In the genomic region with DNA sequence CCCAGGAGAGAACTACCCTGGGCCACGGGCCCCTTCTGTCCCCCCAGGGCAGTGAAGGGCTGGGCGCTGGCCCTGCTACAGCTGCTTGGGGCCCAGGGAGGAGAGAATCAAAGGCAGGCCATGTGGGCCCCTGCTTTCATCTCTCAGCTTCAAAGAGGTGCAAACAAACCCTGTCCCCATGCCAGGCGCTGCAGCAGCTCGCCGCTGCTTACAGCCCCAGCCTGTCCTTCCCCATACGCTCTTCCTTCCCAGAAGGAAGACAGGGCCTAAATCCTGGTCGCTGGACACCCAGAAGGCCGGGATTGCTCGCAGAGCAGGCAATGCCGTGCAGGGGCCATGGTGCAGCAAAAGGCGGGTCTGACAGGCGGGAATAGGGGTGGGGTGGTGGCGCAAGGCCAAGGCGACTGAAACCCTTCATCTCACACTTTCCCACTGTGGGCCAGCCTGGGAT, we compare ENCODE assay signal across 13 mouse cellular contexts. TPM values are rescaled to one million over a fixed set of nuclear protein-coding genes. Genes with fewer than 3 reads are reported as not detected.
DNase-seq lines count a peak whose midpoint lies in the region; ATAC-seq and TF ChIP-seq lines count a peak whose summit lies in the region.
"Had no signal": no experiment of that assay in that cellular context is flagged by ENCODE, and none has a peak within 500 bp of the region (broad histone marks: within the 10 kb centered on the region; RNA-seq: fewer than 3 reads in every experiment).

No protein-coding gene starts in this region.

- intact Hi-C loops in left cerebral cortex, postnatal 25 days (cut with DNase I) = no loop called here

- 11% methylated on average over 14 of the region's 14 CpGs for WGBS in lung, embryonic 14.5 days
- 32% methylated on average over 14 of the region's 14 CpGs for WGBS in embryonic facial prominence, embryonic 12.5 days
- WGBS in limb, embryonic 11.5 days = 12% methylated on average over 14 of the region's 14 CpGs

- H3K36me3 ChIP-seq in lung, embryonic 14.5 days (ENCODE audit: insufficient read depth) = no peaks in the 10 kb centered on the region
- no peaks in the 10 kb centered on the region for H3K36me3 ChIP-seq in embryonic facial prominence, embryonic 12.5 days
- H3K36me3 ChIP-seq in limb, embryonic 11.5 days (ENCODE audit: control insufficient read depth, insufficient read depth, low read length) = no peaks in the 10 kb centered on the region
- H3K36me3 ChIP-seq: liver, embryonic 13.5 days had no signal

- TF ChIP-seq CTCF in lung, embryonic 14.5 days (IDR thresholded peaks at IDR 0.05; ENCODE audit: low read depth) = no peak

- H3K4me2 ChIP-seq in lung, embryonic 14.5 days = peak overlapping the region; percentile 33
- H3K4me2 ChIP-seq in embryonic facial prominence, embryonic 12.5 days (replicated peaks) = no peak overlapping the region
- H3K4me2 ChIP-seq in limb, embryonic 11.5 days (ENCODE audit: low read depth, severe bottlenecking) = no peak overlapping the region
- H3K4me2 ChIP-seq: liver, embryonic 13.5 days had no signal

- H3K9me3 ChIP-seq in lung, embryonic 14.5 days (ENCODE audit: low read depth, low read length) = no peaks in the 10 kb centered on the region
- no peaks in the 10 kb centered on the region for H3K9me3 ChIP-seq in embryonic facial prominence, embryonic 12.5 days
- H3K9me3 ChIP-seq in limb, embryonic 11.5 days (ENCODE audit: control insufficient read depth, low read length) = no peaks in the 10 kb centered on the region; the same call in 1 of the 2 replicates
- H3K9me3 ChIP-seq: liver, embryonic 13.5 days had no signal

- H3K4me3 ChIP-seq in lung, embryonic 14.5 days (ENCODE audit: low read depth, low read length) = no peak overlapping the region
- H3K4me3 ChIP-seq in embryonic facial prominence, embryonic 12.5 days = no peak overlapping the region
- H3K4me3 ChIP-seq in limb, embryonic 11.5 days (ENCODE audit: low read depth, low read length) = no peak overlapping the region
- H3K4me3 ChIP-seq: erythroblast, embryonic 14.5 days; liver, embryonic 13.5 days had no signal

- H3K4me1 ChIP-seq in lung, embryonic 14.5 days (ENCODE audit: insufficient read depth) = peaks cover 15% of the 10 kb centered on the region
- H3K4me1 ChIP-seq in embryonic facial prominence, embryonic 12.5 days = peaks cover 44% of the 10 kb centered on the region
- peaks cover 38% of the 10 kb centered on the region for H3K4me1 ChIP-seq in limb, embryonic 11.5 days (ENCODE audit: control insufficient read depth, insufficient read depth, low read length)

- no peaks in the 10 kb centered on the region for H3K27me3 ChIP-seq in lung, embryonic 14.5 days (ENCODE audit: insufficient read depth, low read length)
- 0 out of 2 replicates have a peak, but pooled peaks cover 17% of the 10 kb centered on the region for H3K27me3 ChIP-seq in embryonic facial prominence, embryonic 12.5 days
- peaks cover 2% of the 10 kb centered on the region; the same call in 1 of the 2 replicates for H3K27me3 ChIP-seq in limb, embryonic 11.5 days (ENCODE audit: control insufficient read depth, insufficient read depth, low read length)

- DNase-seq in embryo, embryonic 10 days (ENCODE audit: low spot score) = peak; percentile 24
- DNase-seq in embryo, embryonic 10.5 days (ENCODE audit: low spot score) = no peak
- peak; percentile 76 for DNase-seq in lung, embryonic 14.5 days
- DNase-seq in lung, postnatal 25 days (ENCODE audit: low spot score) = no peak
- DNase-seq in limb, embryonic 11.5 days (ENCODE audit: low spot score) = peak; percentile 47
- no peak for DNase-seq in cerebellum, adult 18-20 months
- no peak for DNase-seq in left cerebral cortex, postnatal 25 days (ENCODE audit: low spot score in 2 of 2)
- DNase-seq: B cell, adult 2 months; heart, postnatal 36 days; liver, embryonic 13.5 days had no signal

- H3K27ac ChIP-seq in lung, embryonic 14.5 days (ENCODE audit: low read depth) = peak overlapping the region; percentile 77
- 0 out of 2 replicates have a peak overlapping the region, but pooled peaks have one; percentile 1 for H3K27ac ChIP-seq in embryonic facial prominence, embryonic 12.5 days
- H3K27ac ChIP-seq in limb, embryonic 11.5 days (replicated peaks; ENCODE audit: low read depth, low read length) = no peak overlapping the region; the same call in 1 of the 2 replicates
- H3K27ac ChIP-seq: liver, embryonic 13.5 days had no signal

- H3K9ac ChIP-seq in lung, embryonic 14.5 days = peak overlapping the region; percentile 11; the same call in 1 of the 2 replicates
- no peak overlapping the region for H3K9ac ChIP-seq in embryonic facial prominence, embryonic 12.5 days
- peak overlapping the region; percentile 43; the same call in 1 of the 2 replicates for H3K9ac ChIP-seq in limb, embryonic 11.5 days (ENCODE audit: low read length)
- H3K9ac ChIP-seq: liver, embryonic 13.5 days had no signal

- ATAC-seq in lung, embryonic 14.5 days (ENCODE audit: insufficient read depth) = peak; percentile 84
- ATAC-seq in embryonic facial prominence, embryonic 12.5 days (ENCODE audit: insufficient number of reproducible peaks, insufficient read depth, low FRiP score, low TSS enrichment) = no peak
- ATAC-seq in limb, embryonic 11.5 days (ENCODE audit: insufficient number of reproducible peaks, low FRiP score, low TSS enrichment, low read depth) = no peak

RNA-seq across cellular contexts. Expression of a gene that starts 43.4 kb away (rescaled TPM):
- not detected in 2 replicates for polyA plus RNA-seq in lung, embryonic 14.5 days (2014; fragmentation: Nextera tagmentation; extraction: Ambion mirVana)
- polyA plus RNA-seq in embryonic facial prominence, embryonic 12.5 days (2016; fragmentation: Nextera tagmentation; extraction: Ambion mirVana) = not detected in 2 replicates
- polyA plus RNA-seq in limb, embryonic 11.5 days (2014; fragmentation: Nextera tagmentation; extraction: Ambion mirVana) = not detected in 2 replicates
- not detected for total RNA-seq in left cerebral cortex, postnatal 25 days (2021)
- total RNA-seq: layer of hippocampus, adult 18-20 months had no signal
- polyA plus RNA-seq: erythroblast, embryonic 14.5 days; liver, embryonic 13.5 days had no signal

RNA-seq across cellular contexts. Expression of a gene that starts 59.7 kb away (rescaled TPM):
- 172 and 186 TPM in 2 replicates for polyA plus RNA-seq in lung, embryonic 14.5 days (2014; fragmentation: Nextera tagmentation; extraction: Ambion mirVana)
- polyA plus RNA-seq in embryonic facial prominence, embryonic 12.5 days (2016; fragmentation: Nextera tagmentation; extraction: Ambion mirVana) = 362 and 375 TPM in 2 replicates
- 198 and 237 TPM in 2 replicates for polyA plus RNA-seq in limb, embryonic 11.5 days (2014; fragmentation: Nextera tagmentation; extraction: Ambion mirVana)
- 100 to 1,000 TPM; 187 to 201 TPM for total RNA-seq in left cerebral cortex, postnatal 25 days (2021)

Comparison
In these comparisons a context has a peak if more than half of its experiments do, and no peak if none do; other contexts are left out.
1. DNase-seq: peak in embryo, embryonic 10 days (single experiment), lung, embryonic 14.5 days (single experiment) and limb, embryonic 11.5 days (single experiment); none in embryo, embryonic 10.5 days (single experiment), lung, postnatal 25 days (single experiment), cerebellum, adult 18-20 months (0 of 2) and left cerebral cortex, postnatal 25 days (0 of 2).